Mouse (Mus musculus): ENCODE results near the gene Sntg2. TPM values are rescaled to one million over a fixed set of nuclear protein-coding genes. Genes with fewer than 3 reads are reported as not detected.

The Sntg2 gene
- polyA plus RNA-seq, 1 experiment = 0.88 TPM

GRCm38 (mm10) chr12:30254581-30254980 is 118.6 kb downstream of the Sntg2 start:
- Histone ChIP-seq H3K4me3 (ENCODE audit: insufficient read depth, low read length) (no peak overlapping the region), H3K27ac (ENCODE audit: insufficient read depth, low read length) (no peak overlapping the region), H3K4me1 (ENCODE audit: control insufficient read depth, insufficient read depth, low read length) (no peaks in the 10 kb centered on the region)
- no peak for TF ChIP-seq POLR2A (IDR thresholded peaks at IDR 0.05; ENCODE audit: low read depth, low read length)
- no peak for TF ChIP-seq CTCF (IDR thresholded peaks at IDR 0.05; ENCODE audit: borderline replicate concordance, insufficient read depth, low read length)

DNA sequence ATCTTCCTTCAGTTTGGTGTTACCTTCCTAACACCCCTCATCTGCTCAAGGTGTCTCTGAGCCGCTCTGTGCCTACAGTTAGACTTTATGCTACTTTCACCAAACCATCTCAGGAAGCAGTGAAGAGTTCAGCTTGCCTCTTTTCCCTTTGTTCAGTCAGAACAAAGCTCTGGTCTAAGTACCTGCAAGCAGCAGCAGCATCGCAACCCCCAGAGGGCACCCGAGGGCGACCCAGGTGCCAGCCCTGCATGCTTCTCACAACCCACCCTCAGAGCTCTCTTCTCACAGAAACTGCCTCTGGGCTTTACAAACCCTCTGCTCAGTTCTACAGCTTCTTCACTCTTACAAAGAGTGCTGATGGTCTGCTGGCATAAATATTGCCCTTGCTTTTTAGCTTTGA is 120.8 kb downstream of the Sntg2 start:
- Histone ChIP-seq H3K27ac (ENCODE audit: insufficient read depth, low read length) (no peak overlapping the region), H3K4me1 (ENCODE audit: control insufficient read depth, insufficient read depth, low read length) (no peaks in the 10 kb centered on the region), H3K4me3 (ENCODE audit: insufficient read depth, low read length) (no peak overlapping the region)
- TF ChIP-seq POLR2A (IDR thresholded peaks at IDR 0.05; ENCODE audit: low read depth, low read length) (no peak), CTCF (IDR thresholded peaks at IDR 0.05; ENCODE audit: borderline replicate concordance, insufficient read depth, low read length) (no peak)

- no peak overlapping the region for H3K4me3 ChIP-seq (ENCODE audit: insufficient read depth, low read length)
- no peaks in the 10 kb centered on the region for H3K4me1 ChIP-seq (ENCODE audit: control insufficient read depth, insufficient read depth, low read length)
- no peak overlapping the region for H3K27ac ChIP-seq (ENCODE audit: insufficient read depth, low read length)
- TF ChIP-seq POLR2A (IDR thresholded peaks at IDR 0.05; ENCODE audit: low read depth, low read length) (no peak), CTCF (IDR thresholded peaks at IDR 0.05; ENCODE audit: borderline replicate concordance, insufficient read depth, low read length) (no peak)
These were observed 121.8 kb downstream of the Sntg2 start for GRCm38 (mm10) chr12:30251283-30251829.

DNA sequence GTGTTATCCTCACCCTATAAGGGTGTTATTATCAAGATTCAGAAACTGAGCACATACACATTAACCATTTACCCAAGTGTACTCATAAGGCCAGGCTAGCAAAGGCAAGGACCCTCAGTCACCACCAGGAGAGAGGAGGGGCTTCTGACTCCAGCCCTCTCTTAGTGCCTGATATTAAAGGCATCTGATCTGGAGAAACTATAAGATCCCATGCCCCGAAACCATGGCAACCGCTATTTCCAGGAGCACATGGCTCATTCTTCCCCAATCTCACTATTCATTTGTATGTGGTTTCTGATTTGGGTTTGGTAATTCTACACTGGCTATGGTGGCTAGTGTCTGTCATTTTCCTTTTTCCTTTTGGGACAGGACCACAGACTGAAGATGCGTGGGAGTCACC is 124.1 kb downstream of the Sntg2 start:
- no peak for TF ChIP-seq POLR2A (IDR thresholded peaks at IDR 0.05; ENCODE audit: low read depth, low read length)
- TF ChIP-seq CTCF (IDR thresholded peaks at IDR 0.05; ENCODE audit: borderline replicate concordance, insufficient read depth, low read length) = no peak
- Histone ChIP-seq H3K4me3 (ENCODE audit: insufficient read depth, low read length) (no peak overlapping the region), H3K27ac (ENCODE audit: insufficient read depth, low read length) (no peak overlapping the region), H3K4me1 (ENCODE audit: control insufficient read depth, insufficient read depth, low read length) (no peaks in the 10 kb centered on the region)

DNA sequence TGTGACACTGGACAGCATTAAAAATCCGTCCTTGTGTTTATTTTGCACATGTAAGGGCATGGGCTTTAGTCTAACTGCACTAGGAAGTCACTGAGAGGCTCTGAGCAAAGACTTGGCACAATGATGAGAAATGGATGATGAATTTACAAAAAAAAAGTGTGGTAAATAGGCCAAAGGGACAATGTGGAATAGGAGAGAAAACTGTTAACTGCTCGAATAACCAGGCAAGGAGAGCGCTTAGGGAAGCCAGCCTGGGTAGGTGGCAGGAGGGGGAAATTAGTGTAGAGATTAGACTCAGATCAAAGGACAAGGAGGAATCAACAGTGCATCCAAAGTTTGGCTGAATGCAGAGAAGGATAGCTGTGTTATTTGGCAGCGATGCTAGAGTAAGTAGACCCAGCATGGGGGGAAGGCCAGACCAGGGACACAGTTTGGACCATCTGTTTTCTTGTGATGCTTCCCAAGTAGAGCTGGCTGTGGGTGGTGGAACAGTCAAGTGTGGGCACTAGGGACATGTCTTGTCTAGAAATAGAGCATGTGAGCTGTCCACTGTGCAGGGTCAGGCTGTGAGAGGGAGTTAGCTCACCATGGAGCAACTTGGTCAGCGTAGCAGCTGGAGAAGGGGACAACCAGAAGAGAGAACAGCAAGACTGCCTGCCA is 126.8 kb downstream of the Sntg2 start:
- no peaks in the 10 kb centered on the region for H3K4me1 ChIP-seq (ENCODE audit: control insufficient read depth, insufficient read depth, low read length)
- no peak overlapping the region for H3K27ac ChIP-seq (ENCODE audit: insufficient read depth, low read length)
- H3K4me3 ChIP-seq (ENCODE audit: insufficient read depth, low read length) = no peak overlapping the region
- TF ChIP-seq POLR2A (IDR thresholded peaks at IDR 0.05; ENCODE audit: low read depth, low read length) (no peak), CTCF (IDR thresholded peaks at IDR 0.05; ENCODE audit: borderline replicate concordance, insufficient read depth, low read length) (no peak)

- H3K4me1 ChIP-seq (ENCODE audit: control insufficient read depth, insufficient read depth, low read length) = no peaks in the 10 kb centered on the region
- no peak overlapping the region for H3K4me3 ChIP-seq (ENCODE audit: insufficient read depth, low read length)
- TF ChIP-seq CTCF (IDR thresholded peaks at IDR 0.05; ENCODE audit: borderline replicate concordance, insufficient read depth, low read length) (no peak), POLR2A (IDR thresholded peaks at IDR 0.05; ENCODE audit: low read depth, low read length) (no peak)
- H3K27ac ChIP-seq (ENCODE audit: insufficient read depth, low read length) = no peak overlapping the region
These were observed 129.0 kb downstream of the Sntg2 start for GRCm38 (mm10) chr12:30244194-30244593.

GRCm38 (mm10) chr12:30240891-30241290 is 132.3 kb downstream of the Sntg2 start:
- Histone ChIP-seq H3K27ac (ENCODE audit: insufficient read depth, low read length) (no peak overlapping the region), H3K4me3 (ENCODE audit: insufficient read depth, low read length) (no peak overlapping the region), H3K4me1 (ENCODE audit: control insufficient read depth, insufficient read depth, low read length) (no peaks in the 10 kb centered on the region)
- TF ChIP-seq POLR2A (IDR thresholded peaks at IDR 0.05; ENCODE audit: low read depth, low read length) (no peak), CTCF (IDR thresholded peaks at IDR 0.05; ENCODE audit: borderline replicate concordance, insufficient read depth, low read length) (no peak)

DNA sequence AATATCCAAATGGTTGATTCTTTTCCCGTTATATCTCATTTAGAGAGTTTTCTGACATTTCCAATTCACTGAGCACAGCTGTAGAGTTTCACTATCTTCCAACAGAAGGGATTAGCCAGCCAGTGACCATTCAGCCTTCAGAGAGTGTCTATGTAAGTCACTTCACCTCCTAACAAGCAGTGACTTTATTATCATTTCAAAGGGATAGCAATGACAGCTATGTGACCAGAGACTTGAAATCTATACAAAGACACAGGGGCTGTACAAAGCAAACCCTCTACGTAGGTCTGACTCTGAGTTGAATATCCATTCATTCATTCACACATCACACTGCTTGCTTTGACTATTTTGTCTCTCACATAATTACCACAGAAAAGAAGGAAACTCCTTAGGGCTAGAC is 138.2 kb downstream of the Sntg2 start:
- H3K4me1 ChIP-seq (ENCODE audit: control insufficient read depth, insufficient read depth, low read length) = no peaks in the 10 kb centered on the region
- no peak overlapping the region for H3K27ac ChIP-seq (ENCODE audit: insufficient read depth, low read length)
- H3K4me3 ChIP-seq (ENCODE audit: insufficient read depth, low read length) = no peak overlapping the region
- TF ChIP-seq POLR2A (IDR thresholded peaks at IDR 0.05; ENCODE audit: low read depth, low read length) (no peak), CTCF (IDR thresholded peaks at IDR 0.05; ENCODE audit: borderline replicate concordance, insufficient read depth, low read length) (no peak)

GRCm38 (mm10) chr12:30228004-30228403 is 145.2 kb downstream of the Sntg2 start:
- no peak overlapping the region for H3K27ac ChIP-seq (ENCODE audit: insufficient read depth, low read length)
- H3K4me1 ChIP-seq (ENCODE audit: control insufficient read depth, insufficient read depth, low read length) = no peaks in the 10 kb centered on the region
- H3K4me3 ChIP-seq (ENCODE audit: insufficient read depth, low read length) = no peak overlapping the region
- TF ChIP-seq POLR2A (IDR thresholded peaks at IDR 0.05; ENCODE audit: low read depth, low read length) (no peak), CTCF (IDR thresholded peaks at IDR 0.05; ENCODE audit: borderline replicate concordance, insufficient read depth, low read length) (no peak)

GRCm38 (mm10) chr12:30226247-30226646 is 146.9 kb downstream of the Sntg2 start:
- TF ChIP-seq POLR2A (IDR thresholded peaks at IDR 0.05; ENCODE audit: low read depth, low read length) (no peak), CTCF (IDR thresholded peaks at IDR 0.05; ENCODE audit: borderline replicate concordance, insufficient read depth, low read length) (no peak)
- H3K27ac ChIP-seq (ENCODE audit: insufficient read depth, low read length) = no peak overlapping the region
- no peaks in the 10 kb centered on the region for H3K4me1 ChIP-seq (ENCODE audit: control insufficient read depth, insufficient read depth, low read length)
- H3K4me3 ChIP-seq (ENCODE audit: insufficient read depth, low read length) = no peak overlapping the region

Data from embryonic fibroblast, embryonic 13.5 days (primary cell).